In the genomic region with DNA sequence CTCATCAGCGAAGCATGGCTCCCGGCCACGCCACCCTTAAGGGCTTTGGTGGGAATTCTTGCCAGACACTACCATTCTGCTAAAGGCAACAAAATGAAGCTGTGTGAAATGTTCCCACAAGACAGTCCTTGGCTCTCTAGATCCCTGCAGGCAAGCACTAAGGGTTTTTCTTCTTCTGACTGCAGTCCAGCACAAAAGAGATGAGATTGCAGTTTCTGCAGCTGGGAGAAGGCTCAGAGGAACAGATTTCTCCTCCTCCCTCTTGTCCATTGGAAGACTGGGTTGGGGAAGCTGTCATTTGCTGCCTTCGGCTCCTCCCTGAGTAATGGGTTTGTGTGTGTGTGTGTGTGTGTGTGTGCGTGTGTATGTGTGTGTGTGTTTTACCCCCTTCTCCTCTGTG, we compare ENCODE assay signal across 14 mouse cellular contexts.
DNase-seq lines count a peak whose midpoint lies in the region; ATAC-seq and TF ChIP-seq lines count a peak whose summit lies in the region.
"Had no signal": no experiment of that assay in that cellular context is flagged by ENCODE, and none has a peak within 500 bp of the region (broad histone marks: within the 10 kb centered on the region; RNA-seq: fewer than 3 reads in every experiment).

No protein-coding gene starts in this region.

- H3K4me1 ChIP-seq in forebrain, embryonic 13.5 days: peaks cover 11% of the 10 kb centered on the region; the same call in 1 of the 2 replicates
- no peaks in the 10 kb centered on the region for H3K4me1 ChIP-seq in forebrain, embryonic 11.5 days (replicated peaks; ENCODE audit: control insufficient read depth, insufficient read depth, low read length)
- H3K4me1 ChIP-seq: limb, embryonic 12.5 days; lung, embryonic 15.5 days; midbrain, embryonic 13.5 days had no signal

- peak overlapping the region; percentile 20; the same call in 1 of the 2 replicates for H3K27ac ChIP-seq in forebrain, embryonic 13.5 days
- H3K27ac ChIP-seq in forebrain, embryonic 11.5 days (ENCODE audit: low read depth, low read length): no peak overlapping the region
- H3K27ac ChIP-seq in layer of hippocampus, adult 2 months: peak overlapping the region; percentile 72
- H3K27ac ChIP-seq: limb, embryonic 12.5 days; lung, embryonic 15.5 days had no signal

- H3K4me3 ChIP-seq in forebrain, embryonic 13.5 days: no peak overlapping the region
- H3K4me3 ChIP-seq in forebrain, embryonic 11.5 days (ENCODE audit: low read depth, low read length): no peak overlapping the region
- no peak overlapping the region for H3K4me3 ChIP-seq in layer of hippocampus, adult 2 months
- H3K4me3 ChIP-seq: erythroblast, embryonic 14.5 days; limb, embryonic 12.5 days; lung, embryonic 15.5 days; midbrain, embryonic 13.5 days had no signal

- no peak overlapping the region for H3K9ac ChIP-seq in forebrain, embryonic 13.5 days
- H3K9ac ChIP-seq in forebrain, embryonic 11.5 days (ENCODE audit: low read length): no peak overlapping the region
- H3K9ac ChIP-seq: limb, embryonic 12.5 days; lung, embryonic 15.5 days; midbrain, embryonic 13.5 days had no signal

- no peak overlapping the region for H3K4me2 ChIP-seq in forebrain, embryonic 13.5 days
- H3K4me2 ChIP-seq in forebrain, embryonic 11.5 days (ENCODE audit: low read depth, low read length, severe bottlenecking): no peak overlapping the region
- H3K4me2 ChIP-seq: limb, embryonic 12.5 days; lung, embryonic 15.5 days; midbrain, embryonic 13.5 days had no signal

- intact Hi-C loops in left cerebral cortex, postnatal 36 days (cut with DNase I): no loop called here

- no peaks in the 10 kb centered on the region for H3K36me3 ChIP-seq in forebrain, embryonic 13.5 days (ENCODE audit: poor library complexity, severe bottlenecking)
- H3K36me3 ChIP-seq in forebrain, embryonic 11.5 days (ENCODE audit: control insufficient read depth, insufficient read depth, low read length): no peaks in the 10 kb centered on the region
- H3K36me3 ChIP-seq: G1E; limb, embryonic 12.5 days; lung, embryonic 15.5 days; midbrain, embryonic 13.5 days had no signal

- no peak for DNase-seq in forebrain, embryonic 11.5 days (ENCODE audit: low spot score)
- DNase-seq in layer of hippocampus, adult 2 months (ENCODE audit: low spot score in 2 of 2): no peak
- DNase-seq in layer of hippocampus, adult 18-20 months (ENCODE audit: low spot score in 2 of 2): no peak
- DNase-seq in frontal cortex, postnatal 14 days (ENCODE audit: low spot score in 2 of 2): peak; percentile 15 to 30
- peak; percentile 40 to 50 for DNase-seq in left cerebral cortex, postnatal 36 days (ENCODE audit: low spot score in 2 of 2)
- no peak for DNase-seq in MN1 (ENCODE audit: low spot score)
- no peak for DNase-seq in cerebellum, postnatal 4 days (ENCODE audit: low spot score in 2 of 2)
- DNase-seq: cerebellum, adult 2 months had no signal

- no peak for TF ChIP-seq CTCF in layer of hippocampus, adult 2 months (conservative IDR thresholded peaks at IDR 0.05)

- no peaks in the 10 kb centered on the region for H3K27me3 ChIP-seq in forebrain, embryonic 13.5 days
- no peaks in the 10 kb centered on the region for H3K27me3 ChIP-seq in forebrain, embryonic 11.5 days (ENCODE audit: control insufficient read depth, insufficient read depth, low read length)
- H3K27me3 ChIP-seq: limb, embryonic 12.5 days; lung, embryonic 15.5 days; midbrain, embryonic 13.5 days had no signal

- WGBS in forebrain, embryonic 13.5 days: 95% methylated on average over 5 of the region's 5 CpGs
- WGBS in forebrain, embryonic 11.5 days: 90% methylated on average over 5 of the region's 5 CpGs

- ATAC-seq in forebrain, embryonic 13.5 days: peak; percentile 48; the same call in 1 of the 2 replicates
- ATAC-seq in forebrain, embryonic 11.5 days (replicated peaks; ENCODE audit: low FRiP score): no peak

- H3K9me3 ChIP-seq in forebrain, embryonic 13.5 days (replicated peaks): no peaks in the 10 kb centered on the region
- H3K9me3 ChIP-seq in forebrain, embryonic 11.5 days (ENCODE audit: control insufficient read depth, low read length): no peaks in the 10 kb centered on the region
- H3K9me3 ChIP-seq: limb, embryonic 12.5 days; lung, embryonic 15.5 days; midbrain, embryonic 13.5 days had no signal

Comparison
In these comparisons a context has a peak if more than half of its experiments do, and no peak if none do; other contexts are left out.
1. DNase-seq: peak in frontal cortex, postnatal 14 days (2 of 2) and left cerebral cortex, postnatal 36 days (2 of 2); none in forebrain, embryonic 11.5 days (single experiment), layer of hippocampus, adult 2 months (0 of 2), layer of hippocampus, adult 18-20 months (0 of 2), MN1 (single experiment) and cerebellum, postnatal 4 days (0 of 2).